Mouse (Mus musculus): ENCODE results near the gene Gtpbp3. TPM values are rescaled to one million over a fixed set of nuclear protein-coding genes. Genes with fewer than 3 reads are reported as not detected.

The Gtpbp3 gene
- total and polyA plus RNA-seq, 3 experiments: 16.6 to 20.5 (median 18.4) TPM

DNA sequence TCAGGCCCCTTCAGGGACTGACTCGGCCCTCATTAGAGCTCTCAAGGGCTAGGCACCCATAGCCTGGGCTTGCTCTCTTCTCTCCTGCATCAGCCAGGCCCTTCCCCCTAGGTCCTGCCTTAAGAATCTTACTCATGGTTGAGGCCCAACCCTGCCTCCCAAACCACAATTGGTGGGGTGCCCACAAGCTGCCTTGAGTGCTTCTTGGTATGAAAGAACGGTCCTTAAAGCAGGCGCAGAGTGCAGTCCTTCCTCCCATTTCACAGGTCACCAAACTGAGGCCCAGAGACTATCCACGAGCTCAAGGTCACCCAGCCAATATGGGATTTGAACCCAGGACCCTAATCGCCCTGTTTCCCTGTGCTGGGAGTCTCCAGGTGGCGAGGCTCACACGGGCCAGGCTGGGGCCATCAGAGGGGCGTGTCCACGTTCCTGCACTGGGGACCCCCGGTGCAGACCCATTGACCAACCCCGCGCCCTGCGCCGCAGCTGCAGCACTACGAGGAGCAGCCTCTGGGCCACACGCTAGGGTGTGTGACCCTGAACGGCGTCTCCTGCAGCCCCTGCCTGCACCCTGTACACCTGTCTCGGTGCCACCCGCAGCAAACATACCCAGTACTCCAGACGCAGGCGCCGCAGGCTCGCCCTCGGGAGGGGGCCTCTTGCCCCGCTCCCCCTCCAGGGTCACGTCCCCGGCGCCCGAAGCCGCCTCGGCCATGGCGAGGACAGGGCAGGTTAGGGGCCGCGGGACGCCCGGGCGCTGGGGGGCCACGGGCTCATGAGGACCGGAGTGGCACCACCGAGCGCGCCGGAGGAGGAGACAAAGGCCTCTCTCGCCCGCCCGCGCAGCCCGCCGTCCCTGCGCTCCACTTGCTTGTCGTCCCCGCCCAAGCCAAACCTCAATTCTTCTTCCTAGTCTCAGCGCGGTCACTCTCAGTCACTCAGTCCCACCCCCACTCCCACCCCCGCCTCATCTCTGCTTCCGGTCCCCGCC is 2.5 kb upstream of the Gtpbp3 start, which contains the start of gene Ano8:
Gene Ano8, minus strand, starts transcription at position 822 of the 994 bp plus-strand sequence.
- intact Hi-C loops (cut with DNase I): no loop called here
- peak within 1 kb of the TSS; percentile 82 for H3K4me3 ChIP-seq
- 6% methylated on average over 58 of the region's 58 CpGs for WGBS

DNA sequence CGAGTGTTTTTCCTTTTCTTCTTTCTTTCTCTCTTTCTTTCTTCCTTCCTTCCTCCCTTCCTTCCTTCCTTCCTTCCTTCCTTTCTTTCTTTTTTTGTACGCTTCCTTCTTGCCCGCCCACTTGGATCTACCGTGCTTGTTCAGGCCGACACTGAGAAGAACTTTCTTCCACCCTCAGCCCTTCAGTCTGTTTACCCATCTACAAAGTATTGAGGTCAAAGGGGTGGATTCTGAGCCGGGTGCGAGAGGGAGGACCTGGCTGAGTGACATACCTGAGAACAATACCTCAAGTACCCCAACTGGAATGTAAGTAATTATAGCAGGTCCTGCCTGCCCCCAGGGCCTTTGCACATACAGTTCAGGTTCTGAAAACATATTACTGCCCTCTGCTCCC is 1.8 kb upstream of the Gtpbp3 start:
- H3K36me3 ChIP-seq (ENCODE audit: control insufficient read depth, insufficient read depth, low read length): no peaks in the 10 kb centered on the region
- H3K27me3 ChIP-seq (ENCODE audit: control insufficient read depth, insufficient read depth, low read length): no peaks in the 10 kb centered on the region
- WGBS: 11% methylated on average over 7 of the region's 7 CpGs
- TF ChIP-seq CTCF (IDR thresholded peaks at IDR 0.05): no peak
- TF ChIP-seq EP300 (IDR thresholded peaks at IDR 0.05; ENCODE audit: insufficient read depth, low read depth, low read length): no peak
- no peak for TF ChIP-seq POLR2A (IDR thresholded peaks at IDR 0.05; ENCODE audit: insufficient read depth, low read depth, low read length)
- no peak for DNase-seq
- peak overlapping the region; percentile 82; the same call in 1 of the 2 replicates for H3K4me3 ChIP-seq
- peak overlapping the region; percentile 88 for H3K27ac ChIP-seq
- H3K79me2 ChIP-seq (replicated peaks; ENCODE audit: control insufficient read depth, insufficient read depth, low read length): no peaks in the 10 kb centered on the region; the same call in 1 of the 2 replicates
- H3K9ac ChIP-seq (ENCODE audit: low read depth, low read length): no peak overlapping the region
- intact Hi-C loops (cut with DNase I): no loop called here
- H3K4me1 ChIP-seq (ENCODE audit: control insufficient read depth, insufficient read depth, low read length): peaks cover 7% of the 10 kb centered on the region

More for the DNA sequence above, 2.5 kb upstream of the Gtpbp3 start, which contains the start of gene Ano8:
- H3K27ac ChIP-seq: peak within 1 kb of the TSS; percentile 88
- TF ChIP-seq CTCF (IDR thresholded peaks at IDR 0.05): no peak
- TF ChIP-seq POLR2A (IDR thresholded peaks at IDR 0.05; ENCODE audit: insufficient read depth, low read depth, low read length): peak; percentile 46; the same call in 1 of the 2 replicates
- TF ChIP-seq EP300 (IDR thresholded peaks at IDR 0.05; ENCODE audit: insufficient read depth, low read depth, low read length): no peak
- no peaks in the 10 kb centered on the region for H3K36me3 ChIP-seq (ENCODE audit: control insufficient read depth, insufficient read depth, low read length)
- peaks cover 7% of the 10 kb centered on the region for H3K4me1 ChIP-seq (ENCODE audit: control insufficient read depth, insufficient read depth, low read length)
- no peaks in the 10 kb centered on the region for H3K27me3 ChIP-seq (ENCODE audit: control insufficient read depth, insufficient read depth, low read length)
- DNase-seq: peak; percentile 86 to 90
- H3K79me2 ChIP-seq (replicated peaks; ENCODE audit: control insufficient read depth, insufficient read depth, low read length): no peaks in the 10 kb centered on the region; the same call in 1 of the 2 replicates
- H3K9ac ChIP-seq (ENCODE audit: low read depth, low read length): peak within 1 kb of the TSS; percentile 94

DNA sequence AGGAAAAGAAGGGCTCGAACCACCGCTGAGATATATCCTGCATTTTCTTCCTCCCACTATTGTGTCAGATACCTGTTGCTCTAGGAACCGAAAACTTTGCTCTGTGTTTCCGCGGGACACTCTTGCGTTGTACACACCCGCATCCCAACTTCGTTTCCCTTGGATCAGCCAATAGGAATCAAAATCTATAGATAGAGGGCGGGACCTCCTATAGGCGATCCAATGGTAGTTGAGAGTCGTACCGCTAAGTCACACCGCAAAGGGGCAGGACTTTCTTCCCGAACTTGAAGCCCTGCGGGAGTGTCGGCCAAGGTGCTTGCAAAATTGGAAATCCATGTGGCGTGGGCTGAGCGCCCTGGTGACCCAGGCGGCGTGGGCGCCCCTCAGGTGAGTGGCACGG is 551 bp downstream of the Gtpbp3 start:
- no peaks in the 10 kb centered on the region for H3K27me3 ChIP-seq (ENCODE audit: control insufficient read depth, insufficient read depth, low read length)
- no peaks in the 10 kb centered on the region; the same call in 1 of the 2 replicates for H3K79me2 ChIP-seq (replicated peaks; ENCODE audit: control insufficient read depth, insufficient read depth, low read length)
- TF ChIP-seq CTCF (IDR thresholded peaks at IDR 0.05) (peak; percentile 20; the same call in 1 of the 2 replicates), POLR2A (IDR thresholded peaks at IDR 0.05; ENCODE audit: insufficient read depth, low read depth, low read length) (peak; percentile 87), EP300 (IDR thresholded peaks at IDR 0.05; ENCODE audit: insufficient read depth, low read depth, low read length) (0 out of 2 replicates have a peak, but pooled peaks have one; percentile 63)
- H3K36me3 ChIP-seq (ENCODE audit: control insufficient read depth, insufficient read depth, low read length): no peaks in the 10 kb centered on the region
- intact Hi-C loops (cut with DNase I): loop anchor here (2.0 kb wide), 1 partner anchor 48 kb away; no protein-coding TSS in a partner anchor
- H3K4me3 ChIP-seq: peak overlapping the region; percentile 74
- under 1% methylated on average over 22 of the region's 22 CpGs for WGBS
- peak overlapping the region; percentile 96 for H3K9ac ChIP-seq (ENCODE audit: low read depth, low read length)
- peak overlapping the region; percentile 95 for H3K27ac ChIP-seq
- DNase-seq: peak; percentile 89 to 90
- H3K4me1 ChIP-seq (ENCODE audit: control insufficient read depth, insufficient read depth, low read length): peaks cover 7% of the 10 kb centered on the region

DNA sequence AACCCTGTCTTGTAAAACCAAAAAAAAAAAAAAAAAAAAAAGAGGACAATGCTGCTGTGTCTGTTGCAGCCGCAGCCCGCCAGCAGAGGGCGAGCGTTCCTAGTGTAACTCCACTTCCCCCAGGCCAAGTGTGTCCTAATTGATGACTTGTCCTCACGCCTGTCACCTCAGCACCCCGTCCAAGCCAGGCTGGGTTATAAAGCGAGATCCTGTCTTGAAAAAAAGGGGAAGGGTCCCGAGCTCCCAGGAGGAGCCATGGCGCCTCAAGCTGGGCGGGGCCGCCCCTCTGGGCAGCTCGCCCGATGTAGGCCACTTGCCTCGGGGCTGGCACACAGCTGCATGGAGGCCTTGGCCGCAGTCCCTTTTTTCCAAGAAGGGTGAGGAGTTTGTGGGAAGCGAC is 7.1 kb downstream of the Gtpbp3 start:
- peak; percentile 88 to 91 for DNase-seq
- H3K36me3 ChIP-seq (ENCODE audit: control insufficient read depth, insufficient read depth, low read length): peaks cover 2% of the 10 kb centered on the region; the same call in 1 of the 2 replicates
- H3K4me3 ChIP-seq: 0 out of 2 replicates have a peak overlapping the region, but pooled peaks have one; percentile 34
- peak overlapping the region; percentile 85 for H3K27ac ChIP-seq
- no peaks in the 10 kb centered on the region for H3K27me3 ChIP-seq (ENCODE audit: control insufficient read depth, insufficient read depth, low read length)
- no peak overlapping the region for H3K9ac ChIP-seq (ENCODE audit: low read depth, low read length)
- no peaks in the 10 kb centered on the region for H3K79me2 ChIP-seq (replicated peaks; ENCODE audit: control insufficient read depth, insufficient read depth, low read length)
- whole genome bisulfite sequencing: 5% methylated on average over 16 of the region's 16 CpGs
- intact Hi-C loops (cut with DNase I): loop anchor here (1.0 to 5.0 kb wide), 2 partner anchors 26 to 97 kb away; partner anchors contain the start of gene Pgls
- TF ChIP-seq EP300 (IDR thresholded peaks at IDR 0.05; ENCODE audit: insufficient read depth, low read depth, low read length) (peak; percentile 57; the same call in 1 of the 2 replicates), CTCF (IDR thresholded peaks at IDR 0.05) (peak; percentile 81), POLR2A (IDR thresholded peaks at IDR 0.05; ENCODE audit: insufficient read depth, low read depth, low read length) (no peak)
- peaks cover 29% of the 10 kb centered on the region for H3K4me1 ChIP-seq (ENCODE audit: control insufficient read depth, insufficient read depth, low read length)

DNA sequence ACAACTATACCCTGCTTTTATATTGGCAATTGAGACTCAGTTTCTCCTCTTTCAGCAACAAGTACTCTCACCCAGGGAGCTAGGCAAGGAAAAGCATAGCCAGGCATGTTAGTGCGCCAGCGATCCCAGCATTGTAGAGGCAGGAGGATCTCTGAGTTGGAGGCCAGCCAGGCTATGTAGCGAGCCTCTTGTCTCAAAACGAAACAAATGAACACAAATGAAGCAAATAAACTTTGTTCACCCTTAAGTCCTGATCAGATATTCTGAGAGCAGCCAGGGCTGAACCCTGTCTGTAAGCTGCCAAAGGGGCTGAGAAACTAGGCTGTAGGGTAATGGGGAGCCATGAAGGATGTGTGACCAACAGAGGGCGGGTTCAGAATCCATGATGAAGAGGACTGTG is 7.9 kb downstream of the Gtpbp3 start:
- no peak for DNase-seq
- no peak for TF ChIP-seq EP300 (IDR thresholded peaks at IDR 0.05; ENCODE audit: insufficient read depth, low read depth, low read length)
- TF ChIP-seq POLR2A (IDR thresholded peaks at IDR 0.05; ENCODE audit: insufficient read depth, low read depth, low read length): no peak
- no peak for TF ChIP-seq CTCF (IDR thresholded peaks at IDR 0.05)
- Histone ChIP-seq H3K4me1 (ENCODE audit: control insufficient read depth, insufficient read depth, low read length) (peaks cover 29% of the 10 kb centered on the region), H3K4me3 (no peak overlapping the region), H3K36me3 (ENCODE audit: control insufficient read depth, insufficient read depth, low read length) (peaks cover 2% of the 10 kb centered on the region; the same call in 1 of the 2 replicates), H3K9ac (ENCODE audit: low read depth, low read length) (no peak overlapping the region), H3K27me3 (ENCODE audit: control insufficient read depth, insufficient read depth, low read length) (no peaks in the 10 kb centered on the region), H3K79me2 (replicated peaks; ENCODE audit: control insufficient read depth, insufficient read depth, low read length) (no peaks in the 10 kb centered on the region), H3K27ac (peak overlapping the region; percentile 85)
- intact Hi-C loops (cut with DNase I): loop anchor here (1.0 to 5.0 kb wide), 2 partner anchors 25 to 96 kb away; partner anchors contain the start of gene Pgls
- 57% methylated on average over 5 of the region's 5 CpGs for WGBS
